Mouse (Mus musculus): ENCODE measurements around the gene Pex19.

Pex19 gene

GRCm38 (mm10) chr1:172183056-172183455, 56.5 kb downstream of the Pex19 start:
- DNase-seq (ENCODE audit: low spot score in 2 of 2), result no peak

DNA sequence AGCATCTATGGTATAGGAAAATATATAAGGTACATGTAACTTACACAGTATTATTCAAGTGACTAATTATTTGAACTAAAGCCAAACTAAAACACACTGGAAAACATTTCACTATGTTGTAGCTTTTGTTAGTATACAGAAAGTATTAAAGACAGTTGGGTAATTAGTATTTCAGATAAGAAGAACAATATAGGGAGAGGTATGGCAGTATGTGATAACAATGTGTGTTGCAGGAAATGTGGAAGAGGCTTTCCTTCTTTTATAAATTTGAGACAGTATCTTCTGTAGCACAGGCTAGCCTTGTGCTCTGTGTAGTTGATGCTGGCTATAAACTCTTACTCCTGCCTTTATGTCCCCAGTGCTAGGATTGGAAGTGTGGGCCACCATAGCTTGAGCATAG, 57.4 kb downstream of the Pex19 start:
- DNase-seq (ENCODE audit: low spot score in 2 of 2), result no peak

Measured in natural killer cell, adult 2 months (primary cell).